Mouse (Mus musculus): ENCODE data around the gene Hoxd1. TPM values are rescaled to one million over a fixed set of nuclear protein-coding genes. Genes with fewer than 3 reads are reported as not detected.

The Hoxd1 gene
- not detected in 2 replicates for polyA plus RNA-seq (2012; rRNA removed; ENCODE audit: low replicate concordance)

DNA sequence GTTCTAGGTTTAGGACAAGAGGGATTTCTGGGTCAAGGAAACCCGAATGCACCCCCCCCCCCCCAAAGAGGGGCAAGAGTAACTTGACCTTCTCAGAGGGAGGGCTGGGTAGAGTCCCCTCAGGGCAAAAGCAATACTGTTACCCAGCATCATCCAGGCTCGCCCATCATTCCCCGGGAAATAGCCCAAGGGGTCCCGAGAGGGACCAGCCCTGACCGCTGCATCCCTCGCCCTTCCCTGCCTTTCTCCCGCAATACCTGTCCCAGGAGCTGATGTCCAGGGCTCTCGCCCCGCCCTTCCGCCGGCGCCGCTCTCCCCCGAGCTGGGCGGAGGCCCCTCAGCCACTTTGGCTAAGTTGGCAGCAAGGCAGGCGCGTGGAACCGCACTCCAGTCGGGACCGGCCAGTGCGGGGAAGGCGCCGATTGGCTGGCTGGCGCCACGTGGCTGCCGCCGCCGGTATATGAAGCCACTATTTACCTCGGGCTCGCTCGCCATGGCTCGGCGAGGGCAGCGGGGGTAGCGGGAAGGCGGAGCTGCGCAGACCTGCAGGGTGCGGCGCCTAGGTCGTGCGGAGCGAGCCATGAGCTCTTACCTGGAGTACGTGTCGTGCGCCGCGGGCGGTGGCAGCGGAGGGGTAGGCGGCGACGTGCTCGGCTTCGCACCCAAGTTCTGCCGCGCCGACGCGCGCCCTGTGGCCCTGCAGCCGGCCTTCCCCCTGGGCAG is at the start of gene Hoxd1:
Gene Hoxd1 (plus strand): TSS at position 459 of the 723 bp plus-strand sequence.

DNA sequence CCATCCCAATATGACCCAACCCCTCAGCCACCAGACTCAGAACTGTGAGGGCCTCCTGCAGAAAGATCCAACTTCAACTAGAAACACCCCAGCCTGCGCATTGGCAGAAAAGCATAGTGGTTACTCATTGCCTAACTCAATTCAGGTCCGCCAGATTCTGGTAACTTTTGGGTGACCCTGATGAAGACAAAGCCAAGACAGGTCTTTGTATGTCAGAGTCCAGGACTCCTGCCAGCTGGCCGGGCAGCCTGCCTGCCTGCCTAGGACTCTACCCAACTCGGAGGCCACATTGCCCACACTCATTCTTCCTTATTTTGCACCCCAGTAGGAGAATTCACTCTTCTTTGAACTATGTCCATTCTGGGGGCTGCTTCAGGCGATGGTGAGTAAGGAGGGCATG is 36.2 kb upstream of the Hoxd1 start, which contains the start of gene Gm28230:
Gene Gm28230 (plus strand): TSS at position 178 of the 400 bp plus-strand sequence.

Other genes starting within 250 kb of the Hoxd1 start
- 4.4 and 8.6 TPM in 2 replicates for gene Lnpk, start 183.5 kb upstream of the Hoxd1 start, polyA plus RNA-seq (2012; rRNA removed; ENCODE audit: low replicate concordance)
- gene Evx2, start 103.4 kb upstream of the Hoxd1 start, polyA plus RNA-seq (2012; rRNA removed; ENCODE audit: low replicate concordance): not detected in 2 replicates
- not detected in 2 replicates for gene Hoxd13, start 94.7 kb upstream of the Hoxd1 start, polyA plus RNA-seq (2012; rRNA removed; ENCODE audit: low replicate concordance)
- gene Hoxd12, start 88.0 kb upstream of the Hoxd1 start, polyA plus RNA-seq (2012; rRNA removed; ENCODE audit: low replicate concordance): not detected in 2 replicates
- gene Hoxd11, start 83.4 kb upstream of the Hoxd1 start, polyA plus RNA-seq (2012; rRNA removed; ENCODE audit: low replicate concordance): not detected in 2 replicates
- 0.22 and 0.79 TPM in 2 replicates for gene Hoxd10, start 71.1 kb upstream of the Hoxd1 start, polyA plus RNA-seq (2012; rRNA removed; ENCODE audit: low replicate concordance)
- 4.1 and 8.7 TPM in 2 replicates for gene Hoxd9, start 65.3 kb upstream of the Hoxd1 start, polyA plus RNA-seq (2012; rRNA removed; ENCODE audit: low replicate concordance)
- gene Hoxd8, start 58.4 kb upstream of the Hoxd1 start, polyA plus RNA-seq (2012; rRNA removed; ENCODE audit: low replicate concordance): 12.1 and 14.3 TPM in 2 replicates
- gene Hoxd3, start 51.1 kb upstream of the Hoxd1 start, polyA plus RNA-seq (2012; rRNA removed; ENCODE audit: low replicate concordance): 4.1 and 4.8 TPM in 2 replicates
- 8.3 and 29.3 TPM in 2 replicates for gene Hoxd4, start 51.1 kb upstream of the Hoxd1 start, polyA plus RNA-seq (2012; rRNA removed; ENCODE audit: low replicate concordance)
- 1.6 and 2.1 TPM in 2 replicates for gene Gm28230, start 36.3 kb upstream of the Hoxd1 start, polyA plus RNA-seq (2012; rRNA removed; ENCODE audit: low replicate concordance)
- gene Mtx2, start 62.8 kb downstream of the Hoxd1 start, polyA plus RNA-seq (2012; rRNA removed; ENCODE audit: low replicate concordance): 42.8 and 49.0 TPM in 2 replicates